Mouse (Mus musculus) intestine, postnatal 0 days (tissue): Measurements from ENCODE around the gene Macf1. TPM values are rescaled to one million over a fixed set of nuclear protein-coding genes. Genes with fewer than 3 reads are reported as not detected.

Experiments used
- ATAC-seq: fragments of 200-750 bp; cut with Nextera tagmentation; 2 replicates; pipeline ENCODE4 v1.8.0; 2017; ENCODE audit warnings: mild to moderate bottlenecking, moderate TSS enrichment, moderate library complexity
- H3K27ac ChIP-seq: fragments of 300-500 bp; sonication (generic); 2 replicates; pipeline ENCODE4 v1.5.1; 2014; ENCODE audit warnings: mild to moderate bottlenecking, low read depth, low read length, moderate library complexity
- H3K27me3 ChIP-seq: fragments of 300-500 bp; sonication (generic); replicated peaks from 2 replicates; pipeline ENCODE4 v1.6.1; 2014; ENCODE audit warnings: low read length, mixed read lengths; ENCODE audit not compliant: control insufficient read depth, insufficient read depth
- H3K36me3 ChIP-seq: fragments of 300-500 bp; sonication (generic); 2 replicates; pipeline ENCODE4 v1.6.1; 2014; ENCODE audit warnings: mild to moderate bottlenecking, moderate library complexity; ENCODE audit not compliant: control insufficient read depth, insufficient read depth
- H3K4me1 ChIP-seq: fragments of 300-500 bp; sonication (generic); replicated peaks from 2 replicates; pipeline ENCODE4 v1.6.1; 2014; ENCODE audit warnings: antibody characterized with exemption, low read length, mixed read lengths; ENCODE audit not compliant: control insufficient read depth, insufficient read depth
- H3K4me2 ChIP-seq: fragments of 300-500 bp; sonication (generic); replicated peaks from 2 replicates; pipeline ENCODE4 v1.6.1; 2014; ENCODE audit warnings: low read depth, mild to moderate bottlenecking, moderate library complexity
- H3K4me3 ChIP-seq: fragments of 300-500 bp; sonication (generic); 2 replicates; pipeline ENCODE4 v1.5.1; 2014; ENCODE audit warnings: low read depth, low read length
- H3K9ac ChIP-seq: fragments of 300-500 bp; sonication (generic); 2 replicates; pipeline ENCODE4 v1.6.1; 2014; ENCODE audit warnings: mild to moderate bottlenecking, low read depth, low read length
- H3K9me3 ChIP-seq: fragments of 300-500 bp; sonication (generic); 2 replicates; pipeline ENCODE4 v1.6.1; 2016; ENCODE audit warnings: mixed run types; ENCODE audit not compliant: control insufficient read depth
- CTCF ChIP-seq: sonication (generic); IDR thresholded peaks from 2 replicates; pipeline ENCODE4 v1.5.1; 2016; ENCODE audit warnings: low read depth, mild to moderate bottlenecking, control low read depth, antibody characterized with exemption, moderate library complexity
- WGBS: fragments of 180-500 bp; shearing (Covaris S2); extraction: QIAGEN DNeasy Blood & Tissue Kit; methylation state at CpG from one replicate; pipeline ENCODE4 v1.1.7; 2014; 5-methylcytosine and 5-hydroxymethylcytosine counted together
- polyA plus RNA-seq: library from polyadenylated mRNA; unstranded; fragments of >200 nt; fragmentation: Nextera tagmentation; extraction: Ambion mirVana; gene quantifications from 2 replicates; pipeline ENCODE4 v1.2.1, GENCODE M21; 2015

The Macf1 gene
- 17.3 and 22.8 TPM in 2 replicates for polyA plus RNA-seq

DNA sequence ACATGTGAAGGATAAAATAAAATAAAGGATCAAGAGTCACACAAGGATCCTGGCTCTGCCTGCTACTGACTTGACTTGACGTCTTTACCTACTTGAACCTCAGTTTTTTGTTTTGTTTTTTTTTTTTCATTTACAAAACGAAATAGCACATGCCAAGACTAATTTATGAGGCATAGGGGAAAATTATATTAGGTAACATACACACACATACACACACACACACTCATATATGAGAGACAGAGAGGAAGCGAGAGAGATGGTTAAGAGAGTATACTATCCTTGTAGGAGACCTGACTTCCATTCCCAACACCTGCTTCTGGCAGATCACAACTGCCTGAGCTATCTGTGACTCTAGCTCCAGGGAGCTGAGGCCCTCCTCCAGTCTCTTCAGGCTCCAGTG is at the start of gene Macf1:
Macf1 (minus strand) TSS at position 101 of the 400 bp plus-strand sequence.
- H3K4me2 ChIP-seq = no peak within 1 kb of the TSS
- H3K27ac ChIP-seq = no peak within 1 kb of the TSS
- no peak for ATAC-seq
- no peaks in the 10 kb centered on the region for H3K9me3 ChIP-seq
- no peaks in the 10 kb centered on the region for H3K4me1 ChIP-seq
- H3K9ac ChIP-seq = no peak within 1 kb of the TSS
- no peak within 1 kb of the TSS for H3K4me3 ChIP-seq
- no peak for TF ChIP-seq CTCF
- no peaks in the 10 kb centered on the region for H3K36me3 ChIP-seq
- 79% methylated on average over 3 of the region's 3 CpGs for WGBS
- peaks cover 8% of the 10 kb centered on the region; the same call in 1 of the 2 replicates for H3K27me3 ChIP-seq

DNA sequence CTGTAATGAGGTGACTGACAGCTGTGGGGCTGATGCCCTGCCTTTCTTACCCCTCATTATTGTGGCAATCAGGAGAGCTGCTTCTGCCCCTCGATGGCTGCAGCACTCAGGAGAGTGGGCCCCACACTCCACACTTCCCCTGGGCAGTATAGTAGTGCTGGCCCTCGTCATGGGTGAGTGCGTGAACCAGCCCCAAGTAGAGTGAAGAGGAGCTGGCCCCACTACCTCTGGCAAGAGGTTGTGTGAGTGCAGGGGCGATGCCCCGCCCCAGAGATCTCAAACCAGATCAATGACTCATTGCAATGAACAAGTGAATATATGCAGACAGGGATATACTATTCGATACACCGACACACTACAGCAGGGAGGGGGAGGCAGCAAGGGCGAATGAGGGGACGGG is 49.4 kb upstream of the Macf1 start:
- no peaks in the 10 kb centered on the region for H3K4me1 ChIP-seq
- no peak for ATAC-seq
- peaks cover 34% of the 10 kb centered on the region for H3K36me3 ChIP-seq
- no peaks in the 10 kb centered on the region for H3K27me3 ChIP-seq
- no peak overlapping the region for H3K4me3 ChIP-seq
- no peaks in the 10 kb centered on the region for H3K9me3 ChIP-seq
- TF ChIP-seq CTCF = no peak
- H3K9ac ChIP-seq = no peak overlapping the region
- WGBS = 82% methylated on average over 9 of the region's 9 CpGs
- no peak overlapping the region for H3K27ac ChIP-seq
- no peak overlapping the region for H3K4me2 ChIP-seq

DNA sequence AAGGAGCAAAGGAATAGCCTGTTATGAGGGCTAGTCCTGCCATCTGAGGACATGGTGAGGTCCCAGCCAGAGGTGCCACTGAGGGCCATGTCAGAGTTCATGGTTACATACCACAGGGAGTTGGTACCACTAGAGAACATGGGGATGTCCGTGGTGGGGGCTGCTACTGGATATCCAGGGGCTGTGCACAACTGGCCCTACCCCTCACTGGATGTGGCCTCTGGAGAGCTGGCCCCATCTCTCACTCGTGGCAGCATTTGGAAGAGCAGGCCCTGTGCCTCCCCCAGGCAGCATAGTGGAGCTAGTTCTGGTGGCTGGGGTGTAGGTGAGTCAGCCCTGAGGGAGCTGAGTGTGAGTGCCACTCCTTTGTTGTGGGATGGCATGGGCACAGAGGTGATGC is 48.8 kb upstream of the Macf1 start:
- no peak overlapping the region for H3K4me3 ChIP-seq
- WGBS = 89% methylated on average over 2 of the region's 2 CpGs
- TF ChIP-seq CTCF = no peak
- H3K4me2 ChIP-seq = no peak overlapping the region
- no peaks in the 10 kb centered on the region for H3K27me3 ChIP-seq
- H3K9me3 ChIP-seq = no peaks in the 10 kb centered on the region
- peaks cover 28% of the 10 kb centered on the region; the same call in 1 of the 2 replicates for H3K36me3 ChIP-seq
- H3K4me1 ChIP-seq = no peaks in the 10 kb centered on the region
- no peak overlapping the region for H3K27ac ChIP-seq
- no peak overlapping the region for H3K9ac ChIP-seq
- 0 out of 2 replicates have a peak, but pooled peaks have one; percentile 45 for ATAC-seq

DNA sequence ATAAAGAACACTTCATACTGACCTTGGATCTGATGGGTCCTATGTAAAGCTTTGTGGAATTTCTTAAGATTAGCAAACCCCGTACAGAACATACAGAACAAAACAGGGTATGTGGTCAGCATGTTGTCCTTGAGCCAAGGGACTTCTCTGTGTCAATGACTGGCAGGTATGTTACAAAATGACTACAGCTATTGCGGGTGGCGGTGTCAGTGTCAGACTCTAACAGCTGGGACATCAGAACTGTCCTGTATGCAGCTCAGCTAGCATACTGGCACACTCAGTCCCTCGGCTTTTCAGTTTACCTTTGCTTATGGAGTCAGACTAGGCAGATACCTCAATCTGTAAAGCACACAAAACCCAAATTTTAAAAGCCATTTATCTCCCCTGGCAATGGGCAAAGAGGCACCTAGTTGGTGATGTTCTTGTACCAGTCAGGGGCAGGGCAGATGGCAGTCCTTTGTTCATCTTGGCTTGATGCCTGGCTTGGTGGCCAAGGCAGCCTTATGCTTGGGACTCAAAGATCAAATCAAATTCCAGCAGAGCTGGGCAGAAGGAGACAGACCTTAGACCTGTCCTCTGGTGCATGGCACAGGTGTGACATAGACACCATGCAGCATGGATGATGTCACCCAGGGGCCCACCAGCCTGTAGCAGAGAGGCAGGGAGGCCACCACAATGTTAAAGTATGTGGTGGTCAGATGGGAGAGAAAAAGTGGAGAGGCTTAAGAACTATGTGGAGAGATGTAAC is 48.2 kb upstream of the Macf1 start:
- no peak for ATAC-seq
- no peaks in the 10 kb centered on the region for H3K9me3 ChIP-seq
- no peak overlapping the region for H3K27ac ChIP-seq
- peaks cover 22% of the 10 kb centered on the region; the same call in 1 of the 2 replicates for H3K36me3 ChIP-seq
- H3K4me3 ChIP-seq = no peak overlapping the region
- no peak overlapping the region for H3K4me2 ChIP-seq
- H3K9ac ChIP-seq = no peak overlapping the region
- H3K27me3 ChIP-seq = no peaks in the 10 kb centered on the region
- no peaks in the 10 kb centered on the region for H3K4me1 ChIP-seq
- 93% methylated on average over 4 of the region's 4 CpGs for WGBS
- TF ChIP-seq CTCF = no peak

DNA sequence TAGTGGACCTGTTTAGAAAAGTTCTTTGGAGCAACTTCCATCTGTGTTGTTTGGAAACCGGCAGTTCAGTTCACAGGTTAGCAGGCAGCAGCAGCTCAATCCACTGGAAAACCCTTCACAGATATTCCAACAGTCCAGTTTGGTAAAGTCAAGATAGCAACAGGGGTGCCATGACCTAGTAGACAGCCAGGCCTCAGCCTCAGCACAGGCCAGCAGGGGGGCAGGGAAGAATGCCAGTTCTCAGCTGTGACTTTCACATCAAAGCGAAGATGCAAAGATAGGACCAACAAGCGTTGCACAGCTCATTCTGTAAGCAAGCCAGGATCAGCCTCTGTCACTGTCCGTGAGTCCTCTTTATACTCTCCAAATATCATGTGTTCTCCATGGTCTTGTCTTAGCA is 37.6 kb upstream of the Macf1 start:
- no peak for TF ChIP-seq CTCF
- ATAC-seq = no peak
- Histone ChIP-seq H3K9me3 (no peaks in the 10 kb centered on the region), H3K4me1 (no peaks in the 10 kb centered on the region), H3K27ac (no peak overlapping the region), H3K27me3 (no peaks in the 10 kb centered on the region), H3K4me2 (no peak overlapping the region), H3K4me3 (no peak overlapping the region), H3K9ac (no peak overlapping the region), H3K36me3 (no peaks in the 10 kb centered on the region)
- WGBS = 86% methylated on average over 4 of the region's 4 CpGs

DNA sequence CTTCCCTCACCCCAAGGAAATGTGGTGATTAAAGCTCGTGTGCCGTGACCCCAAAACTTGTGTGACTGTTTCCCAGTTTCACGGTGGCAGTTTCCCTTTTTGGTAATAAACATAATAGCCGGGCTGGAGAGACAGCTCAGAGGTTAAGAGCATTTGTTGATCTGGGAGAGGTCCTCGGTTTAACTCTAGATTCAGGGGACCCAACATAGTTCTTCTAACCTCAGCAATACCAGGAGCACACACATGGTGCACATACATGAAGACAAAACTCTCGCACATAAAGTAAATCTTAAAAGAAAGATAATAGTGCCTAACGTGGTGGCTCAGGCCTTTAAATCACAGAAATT is 34.2 kb upstream of the Macf1 start:
- no peak for TF ChIP-seq CTCF
- 18% methylated on average over 7 of the region's 7 CpGs for WGBS
- peaks cover 4% of the 10 kb centered on the region for H3K36me3 ChIP-seq
- H3K27ac ChIP-seq = 0 out of 2 replicates have a peak overlapping the region, but pooled peaks have one; percentile 36
- peak overlapping the region; percentile 60 for H3K9ac ChIP-seq
- H3K27me3 ChIP-seq = no peaks in the 10 kb centered on the region
- no peak for ATAC-seq
- peak overlapping the region; percentile 70 for H3K4me2 ChIP-seq
- H3K4me3 ChIP-seq = peak overlapping the region; percentile 77
- no peaks in the 10 kb centered on the region for H3K4me1 ChIP-seq
- no peaks in the 10 kb centered on the region for H3K9me3 ChIP-seq
